Mouse (Mus musculus) Patski (cell line): Measurements from ENCODE around the gene Erc1. TPM values are rescaled to one million over a fixed set of nuclear protein-coding genes. Genes with fewer than 3 reads are reported as not detected.

Experiments
- ATAC-seq: fragments of 100-300 bp; one replicate; pipeline ENCODE4 v1.8.0; 2021
- CTCF ChIA-PET: fragments of 350-600 bp; sonication (Branson Sonifier 250); formaldehyde crosslinking; loops from one replicate; lab custom pipeline; 2022; ENCODE audit warnings: inconsistent platforms; lab: Charles Lee
- POLR2A ChIA-PET: fragments of 350-600 bp; sonication (Branson Sonifier 250); formaldehyde crosslinking; loops from one replicate; lab custom pipeline; 2022; ENCODE audit warnings: antibody characterized with exemption, inconsistent platforms; lab: Charles Lee
- DNase-seq: peaks from one replicate; pipeline ENCODE4 v3.0.0-alpha.2; 2011; ENCODE audit warnings: low read depth, low spot score
- H3K27me3 ChIP-seq: fragments of 371-371 bp; one replicate; pipeline ENCODE4 v1.5.1; 2021
- CTCF ChIP-seq: fragments of 100-300 bp; IDR thresholded peaks from one replicate; pipeline ENCODE4 v1.5.1; 2021
- in situ Hi-C: fragments of 300-500 bp; cut with MboI; formaldehyde crosslinking; loops from 3 replicates; pipeline ENCODE4 v1.11.1; 2018; ENCODE audit warnings: low pct_unique_long_range_greater_than_20kb, mixed read lengths
- polyA plus RNA-seq: library from polyadenylated mRNA; unstranded; gene quantifications from one replicate; pipeline ENCODE4 v1.2.3, GENCODE M21; 2021

Erc1 gene
- polyA plus RNA-seq, 1 experiment from 2014 or later = 23.3 TPM

DNA sequence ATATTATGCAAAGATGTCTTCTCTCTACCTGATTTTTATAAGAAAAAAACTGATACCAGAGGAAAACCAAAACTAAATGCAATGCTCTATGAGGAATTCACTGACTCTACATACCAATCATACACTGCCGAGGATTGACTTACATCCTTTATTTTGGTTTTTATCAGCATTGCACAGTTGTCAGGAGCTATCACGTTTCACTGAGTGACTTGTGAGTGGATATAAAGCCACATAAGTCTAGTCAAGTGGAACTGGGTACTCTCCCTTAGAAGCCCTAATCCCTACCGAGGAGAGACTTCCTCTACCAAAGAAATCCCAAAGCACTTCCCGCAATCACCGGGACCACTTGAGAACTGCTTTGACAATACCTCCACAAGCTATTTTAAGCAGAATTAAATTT is 90.2 kb downstream of the Erc1 start:
- ChIA-PET CTCF (no interaction called here), POLR2A (no interaction called here)
- ATAC-seq (no peak), DNase-seq (peak; percentile 24)
- in situ Hi-C loops = no loop called here
- TF ChIP-seq CTCF = no peak
- no peaks in the 10 kb centered on the region for H3K27me3 ChIP-seq

DNA sequence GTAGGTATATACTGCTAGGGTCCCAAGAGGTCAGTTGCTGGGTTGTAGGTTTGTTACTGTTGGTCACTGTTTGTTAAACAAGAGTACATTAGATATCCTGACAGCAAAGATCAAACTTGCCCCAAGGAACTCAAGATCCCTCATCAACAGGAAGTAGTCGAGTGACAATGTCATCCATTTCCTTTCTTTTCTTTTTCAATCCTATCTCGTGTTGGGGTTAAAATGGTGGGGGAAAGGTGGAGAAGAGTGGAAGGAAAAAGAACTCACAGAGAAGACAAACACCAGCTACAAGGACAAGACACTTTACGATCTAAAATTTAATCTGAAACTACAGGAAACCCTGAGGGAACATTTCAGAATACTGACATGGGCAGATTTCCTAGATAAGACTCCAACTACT is 92.1 kb downstream of the Erc1 start:
- ChIA-PET CTCF (interaction anchor here (1.5 kb wide), 1 partner anchor 40 kb away, joined by 3 read pairs; no protein-coding TSS in a partner anchor), POLR2A (no interaction called here)
- in situ Hi-C loops = no loop called here
- DNase-seq (no peak), ATAC-seq (no peak)
- no peak for TF ChIP-seq CTCF
- no peaks in the 10 kb centered on the region for H3K27me3 ChIP-seq

DNA sequence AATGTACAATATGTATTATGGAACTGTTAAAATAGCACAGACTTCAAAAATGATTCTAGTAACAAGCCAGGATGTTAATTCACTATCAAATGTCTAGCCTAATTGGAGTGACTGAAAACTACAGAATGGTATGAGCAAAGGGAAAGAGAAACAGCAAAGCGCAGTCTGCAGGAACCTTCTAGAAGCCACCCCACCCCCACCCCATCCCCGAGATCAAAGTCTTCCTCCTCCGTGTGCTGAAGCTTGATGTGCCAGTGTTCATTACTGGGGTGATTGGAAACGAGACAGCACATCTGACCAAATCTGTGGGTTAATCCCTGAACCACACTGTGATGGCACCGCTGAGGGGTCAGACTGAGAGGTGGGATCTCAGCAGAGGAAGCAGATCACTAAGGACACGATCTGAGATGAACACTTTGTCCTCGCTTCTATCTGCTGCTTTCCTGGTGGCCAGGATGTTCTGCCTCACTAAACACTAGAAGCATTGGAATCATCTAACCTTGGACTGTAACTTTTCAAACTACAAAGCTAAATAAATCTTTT is 98.8 kb downstream of the Erc1 start:
- DNase-seq (no peak), ATAC-seq (no peak)
- CTCF ChIA-PET = interaction anchor here (0.7 kb wide), 1 partner anchor 11 kb away, joined by 3 read pairs; no protein-coding TSS in a partner anchor
- no peaks in the 10 kb centered on the region for H3K27me3 ChIP-seq
- POLR2A ChIA-PET = interaction anchor here (1.5 kb wide), 1 partner anchor 11 kb away, joined by 3 read pairs; no protein-coding TSS in a partner anchor
- in situ Hi-C loops = no loop called here
- no peak for TF ChIP-seq CTCF

DNA sequence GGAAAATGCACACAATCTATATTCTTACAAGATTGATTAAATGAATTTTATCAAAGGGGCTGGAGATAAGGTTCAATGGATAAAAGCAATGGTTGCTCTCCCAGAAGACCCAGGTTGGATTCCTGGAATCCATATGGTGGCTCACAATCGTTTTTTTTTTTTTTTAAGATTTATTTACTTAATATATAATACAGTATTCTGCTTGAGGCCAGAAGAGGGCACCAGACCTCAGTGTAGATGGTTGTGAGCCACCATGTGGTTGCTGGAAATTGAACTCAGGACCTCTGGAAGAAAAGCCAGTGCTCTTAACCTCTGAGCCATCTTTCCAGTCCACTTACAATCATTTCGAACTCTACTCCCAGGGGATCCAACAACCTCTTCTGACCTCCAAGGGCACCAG is 106.1 kb downstream of the Erc1 start:
- ChIA-PET CTCF (no interaction called here), POLR2A (interaction anchor here (0.6 kb wide), 1 partner anchor 28 kb away, joined by 4 read pairs; no protein-coding TSS in a partner anchor)
- ATAC-seq (no peak), DNase-seq (no peak)
- no peaks in the 10 kb centered on the region for H3K27me3 ChIP-seq
- peak; percentile 65 for TF ChIP-seq CTCF
- in situ Hi-C loops = no loop called here

DNA sequence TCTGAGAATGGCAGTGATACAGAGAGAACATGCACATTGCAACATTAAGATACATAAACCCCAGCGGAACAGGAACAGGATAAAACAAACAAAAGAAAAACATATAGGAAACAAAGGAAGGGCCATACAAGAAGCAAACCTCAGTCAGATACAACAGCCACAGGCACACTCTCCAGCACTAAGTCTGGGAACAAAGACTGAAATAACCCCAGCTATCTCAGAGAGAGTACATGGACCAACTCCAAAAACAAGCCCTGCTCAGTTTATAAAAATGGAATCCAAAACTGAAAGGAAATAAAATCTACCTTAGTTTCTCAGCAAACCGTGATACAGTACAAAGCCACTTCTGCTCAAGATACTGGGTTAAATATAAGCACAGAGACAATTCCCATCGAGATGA is 107.4 kb downstream of the Erc1 start:
- H3K27me3 ChIP-seq = no peaks in the 10 kb centered on the region
- in situ Hi-C loops = no loop called here
- ChIA-PET CTCF (no interaction called here), POLR2A (no interaction called here)
- DNase-seq (no peak), ATAC-seq (no peak)
- no peak for TF ChIP-seq CTCF

DNA sequence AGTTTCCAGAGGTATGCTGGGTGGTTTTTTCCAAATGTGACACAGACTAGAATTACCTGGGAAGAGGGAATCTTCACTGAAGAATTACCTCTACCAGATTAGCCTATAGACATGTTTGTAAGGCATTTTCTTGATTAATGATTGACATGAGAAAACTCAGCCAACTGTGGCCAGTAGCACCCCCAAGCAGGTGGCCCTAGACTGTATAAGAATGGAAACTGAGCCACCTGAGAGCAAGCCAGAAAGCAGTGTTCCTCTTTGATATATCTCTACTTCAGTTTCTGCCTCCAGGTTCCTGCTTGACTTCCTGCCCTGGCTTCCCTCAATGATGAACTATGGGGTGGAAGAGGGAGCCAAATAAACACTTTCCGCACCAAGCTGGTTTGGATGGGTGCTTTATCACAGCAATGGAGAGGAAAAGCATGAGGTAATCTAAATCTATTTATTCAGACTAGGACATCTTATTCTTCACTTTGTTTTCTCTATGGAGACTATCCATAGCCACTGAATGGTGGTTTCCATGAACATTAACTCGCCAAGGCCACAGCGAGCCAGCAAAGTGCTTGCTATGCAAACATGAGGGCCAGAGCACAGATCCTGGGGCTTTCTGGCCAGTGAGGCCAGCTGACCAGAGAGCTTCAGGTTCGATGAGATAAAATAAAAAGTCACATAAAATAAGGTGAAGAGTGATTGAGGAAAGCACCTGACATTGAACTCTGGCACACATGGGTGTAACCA is 109.2 kb downstream of the Erc1 start:
- DNase-seq (no peak), ATAC-seq (no peak)
- no peak for TF ChIP-seq CTCF
- in situ Hi-C loops = no loop called here
- no peaks in the 10 kb centered on the region for H3K27me3 ChIP-seq
- POLR2A ChIA-PET = no interaction called here
- CTCF ChIA-PET = interaction anchor here (1.3 kb wide), 1 partner anchor 10 kb away, joined by 3 read pairs; no protein-coding TSS in a partner anchor

DNA sequence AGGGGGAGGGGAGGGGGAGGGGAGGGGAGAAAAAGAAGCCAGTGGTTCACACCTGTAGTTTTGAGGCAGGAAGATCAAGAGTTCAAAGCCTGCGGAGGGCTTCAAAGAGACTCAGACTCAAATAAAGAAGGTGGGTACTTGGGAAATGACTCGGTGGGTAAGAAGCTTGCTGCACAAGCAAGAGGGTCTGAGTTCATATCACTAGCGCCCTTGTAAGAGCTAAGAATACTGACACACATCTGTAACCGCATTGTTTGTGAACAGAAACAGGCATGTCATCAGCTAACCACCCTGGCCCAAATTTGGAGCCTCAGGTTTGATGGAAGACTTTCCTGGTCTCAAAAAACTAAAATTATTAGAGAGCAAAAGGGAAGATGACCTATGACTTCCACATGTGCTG is 110.3 kb downstream of the Erc1 start:
- H3K27me3 ChIP-seq = no peaks in the 10 kb centered on the region
- no peak for TF ChIP-seq CTCF
- DNase-seq (no peak), ATAC-seq (no peak)
- ChIA-PET POLR2A (interaction anchor here (0.9 kb wide), 1 partner anchor 12 kb away, joined by 3 read pairs; no protein-coding TSS in a partner anchor), CTCF (interaction anchor here (1.3 kb wide), 1 partner anchor 11 kb away, joined by 3 read pairs; no protein-coding TSS in a partner anchor)
- in situ Hi-C loops = no loop called here

DNA sequence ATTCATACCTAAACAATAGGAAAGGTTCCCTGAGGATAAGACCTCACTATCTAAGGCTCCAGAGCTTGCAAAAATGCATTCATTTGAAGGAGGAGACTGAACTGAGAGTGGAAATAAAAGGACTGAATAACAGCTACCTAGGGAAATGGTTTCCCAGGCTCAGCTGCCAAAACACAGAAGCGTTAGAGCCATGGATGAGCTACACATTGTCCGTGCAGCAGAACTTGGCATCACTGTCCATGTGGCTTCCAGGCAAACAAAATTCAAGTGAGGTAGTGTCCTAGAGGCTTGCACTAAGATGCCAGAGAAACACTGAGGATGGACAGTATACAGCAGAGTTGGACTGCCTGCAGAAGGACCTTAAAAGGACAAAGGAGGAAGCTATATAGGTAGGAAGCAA is 112.0 kb downstream of the Erc1 start:
- DNase-seq (no peak), ATAC-seq (no peak)
- in situ Hi-C loops = no loop called here
- ChIA-PET POLR2A (no interaction called here), CTCF (interaction anchor here (1.5 kb wide), 1 partner anchor 24 kb away, joined by 4 read pairs; no protein-coding TSS in a partner anchor)
- TF ChIP-seq CTCF = no peak
- H3K27me3 ChIP-seq = no peaks in the 10 kb centered on the region

DNA sequence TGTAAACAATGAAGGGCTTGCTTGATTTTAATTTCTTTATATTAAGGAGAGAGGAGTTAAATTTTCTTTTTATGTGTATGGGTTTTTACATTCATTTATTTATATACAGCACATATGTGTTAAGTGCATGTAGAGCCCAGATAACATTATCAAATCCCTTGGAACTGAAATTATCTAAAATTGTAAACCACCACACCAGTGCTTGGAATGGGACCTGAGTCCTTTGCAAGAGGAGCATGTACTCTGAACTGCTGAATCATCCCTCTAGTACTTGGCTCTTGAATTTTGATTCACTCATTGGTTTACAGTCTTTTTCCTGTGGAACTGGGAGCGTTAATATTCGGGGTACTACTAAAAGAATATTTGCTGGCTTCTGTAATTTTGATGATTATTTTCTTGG is 116.8 kb downstream of the Erc1 start:
- no peaks in the 10 kb centered on the region for H3K27me3 ChIP-seq
- POLR2A ChIA-PET = no interaction called here
- CTCF ChIA-PET = no interaction called here
- no peak for DNase-seq
- ATAC-seq = no peak
- TF ChIP-seq CTCF = no peak
- in situ Hi-C loops = no loop called here

DNA sequence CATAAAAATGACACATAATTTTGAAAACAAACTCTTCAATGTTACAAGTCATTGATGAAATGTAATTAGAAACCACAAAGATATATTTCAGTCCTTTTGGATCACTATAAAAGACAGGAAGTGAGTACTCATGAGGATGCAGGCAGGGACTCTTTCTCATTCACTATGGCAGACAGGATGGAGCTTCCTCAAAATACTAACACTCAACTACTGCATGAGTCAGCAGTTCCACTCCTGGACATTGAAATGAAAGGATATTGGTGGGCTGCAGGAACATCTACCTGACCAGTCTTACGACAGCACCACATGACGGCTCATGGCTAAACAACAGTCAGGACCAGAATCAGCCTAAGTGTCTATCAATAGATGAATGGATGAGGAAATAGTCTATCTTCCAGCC is 132.7 kb downstream of the Erc1 start:
- in situ Hi-C loops = no loop called here
- ATAC-seq = no peak
- POLR2A ChIA-PET = no interaction called here
- no peak for DNase-seq
- no peaks in the 10 kb centered on the region for H3K27me3 ChIP-seq
- TF ChIP-seq CTCF = no peak
- CTCF ChIA-PET = no interaction called here

DNA sequence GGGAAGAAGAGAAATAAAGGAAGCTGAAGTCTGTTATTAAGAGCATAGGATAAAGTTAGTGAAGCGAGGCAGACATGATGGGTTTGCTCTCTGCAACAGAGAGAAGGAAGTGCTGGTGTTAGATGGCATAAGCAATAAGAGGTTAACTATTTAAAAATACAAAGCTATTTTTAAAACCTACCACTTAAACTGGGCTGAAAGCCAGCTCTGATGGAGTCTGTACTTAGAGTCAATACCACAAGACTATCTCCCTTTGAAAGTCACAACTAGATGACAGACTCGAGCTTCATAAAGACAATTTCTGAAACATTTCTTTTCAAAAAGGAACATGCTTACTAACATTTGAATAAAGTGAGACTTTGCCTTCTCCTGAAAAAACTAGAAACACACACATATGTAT is 134.0 kb downstream of the Erc1 start:
- no peak for DNase-seq
- ChIA-PET POLR2A (no interaction called here), CTCF (interaction anchor here (3.7 kb wide), 1 partner anchor 7 kb away, joined by 18 read pairs; no protein-coding TSS in a partner anchor)
- TF ChIP-seq CTCF = no peak
- no peaks in the 10 kb centered on the region for H3K27me3 ChIP-seq
- in situ Hi-C loops = loop anchor here (5.0 kb wide), 1 partner anchor 232 kb away; no protein-coding TSS in a partner anchor
- ATAC-seq = no peak
